Mouse (Mus musculus): ENCODE measurements around the gene Vps52. TPM values are rescaled to one million over a fixed set of nuclear protein-coding genes. Genes with fewer than 3 reads are reported as not detected.

Vps52 gene
- polyA plus RNA-seq, 1 experiment from 2014 or later, result 21.9 TPM

DNA sequence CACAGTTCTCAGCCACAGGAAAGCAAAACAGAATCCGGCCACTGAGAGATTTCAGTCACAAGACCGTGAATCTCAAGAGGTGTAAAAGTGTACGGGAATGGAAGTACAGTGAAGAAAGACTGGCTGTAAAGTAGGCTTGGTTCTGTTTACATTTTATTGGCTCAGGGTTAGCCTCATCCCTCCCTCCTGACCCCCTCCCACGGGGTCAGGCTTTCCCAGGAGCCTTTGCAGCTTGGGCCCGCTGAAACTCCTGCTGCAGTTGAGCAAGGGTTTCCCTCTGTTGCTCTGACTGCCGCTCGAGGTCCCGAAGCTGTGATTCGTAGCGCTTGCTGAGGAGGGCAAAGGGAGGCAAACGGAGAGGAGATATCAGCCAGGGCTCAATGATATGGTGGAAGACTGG, 16.8 kb upstream of the Vps52 start:
- H3K4me2 ChIP-seq (ENCODE audit: low read depth, low read length), result no peak overlapping the region
- WGBS (ENCODE audit: insufficient replicate concordance), result 66% methylated on average over 11 of the region's 11 CpGs
- no peak for ATAC-seq (ENCODE audit: low read depth)
- H3K9ac ChIP-seq (ENCODE audit: low read depth, low read length), result no peak overlapping the region
- H3K27me3 ChIP-seq (ENCODE audit: control insufficient read depth, insufficient read depth, low read depth, low read length), result no peaks in the 10 kb centered on the region
- H3K9me3 ChIP-seq (replicated peaks; ENCODE audit: control insufficient read depth, low read length), result no peaks in the 10 kb centered on the region
- no peak overlapping the region for H3K4me3 ChIP-seq (ENCODE audit: low read depth, low read length)
- H3K4me1 ChIP-seq (ENCODE audit: control insufficient read depth, low read depth, low read length), result peaks cover 22% of the 10 kb centered on the region
- H3K27ac ChIP-seq (ENCODE audit: low read length), result no peak overlapping the region
- H3K36me3 ChIP-seq (ENCODE audit: control insufficient read depth, insufficient read depth), result peaks cover 12% of the 10 kb centered on the region

DNA sequence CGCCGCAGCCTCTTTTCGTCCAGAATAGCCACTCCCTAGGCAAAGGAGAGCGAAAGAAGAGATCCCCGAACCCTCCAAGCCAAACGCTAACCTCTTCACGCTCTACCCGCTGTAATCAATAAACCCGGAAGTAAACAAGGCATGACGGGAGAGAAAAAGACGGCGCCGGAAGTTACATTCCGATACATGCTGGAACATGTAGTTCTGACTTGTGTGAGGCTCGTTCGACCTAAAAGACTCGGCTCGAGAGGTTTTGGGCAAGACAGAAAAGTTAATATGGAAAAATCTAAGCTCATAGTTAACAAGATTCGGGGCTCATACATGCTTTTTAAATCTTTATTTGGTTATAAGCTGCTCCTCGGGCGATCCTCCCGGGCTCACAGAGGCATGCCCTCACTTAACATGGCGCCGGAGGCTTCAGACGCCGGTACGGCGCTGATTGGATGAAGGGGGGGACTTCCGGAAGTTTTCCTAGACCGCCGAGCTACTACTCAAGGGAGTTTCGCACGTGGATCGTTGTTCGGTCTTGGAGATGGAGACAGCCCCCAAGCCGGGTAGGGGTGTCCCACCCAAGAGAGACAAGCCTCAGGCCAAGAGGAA, 15.3 kb upstream of the Vps52 start, which contains the start of the genes Pfdn6 and Wdr46:
Gene Pfdn6, minus strand, starts transcription at position 138 of the 600 bp plus-strand sequence.
Gene Wdr46, plus strand, starts transcription at position 455 of the 600 bp plus-strand sequence.
- H3K9ac ChIP-seq (ENCODE audit: low read depth, low read length), result peak within 1 kb of the TSS; percentile 77
- WGBS (ENCODE audit: insufficient replicate concordance), result under 1% methylated on average over 36 of the region's 36 CpGs
- no peaks in the 10 kb centered on the region for H3K27me3 ChIP-seq (ENCODE audit: control insufficient read depth, insufficient read depth, low read depth, low read length)
- H3K4me2 ChIP-seq (ENCODE audit: low read depth, low read length), result peak within 1 kb of the TSS; percentile 98
- H3K4me3 ChIP-seq (ENCODE audit: low read depth, low read length), result peak within 1 kb of the TSS; percentile 94
- H3K4me1 ChIP-seq (ENCODE audit: control insufficient read depth, low read depth, low read length), result peaks cover 22% of the 10 kb centered on the region
- peak; percentile 90 for ATAC-seq (ENCODE audit: low read depth)
- peaks cover 18% of the 10 kb centered on the region for H3K36me3 ChIP-seq (ENCODE audit: control insufficient read depth, insufficient read depth)
- H3K9me3 ChIP-seq (replicated peaks; ENCODE audit: control insufficient read depth, low read length), result no peaks in the 10 kb centered on the region
- H3K27ac ChIP-seq (ENCODE audit: low read length), result peak within 1 kb of the TSS; percentile 68

- WGBS (ENCODE audit: insufficient replicate concordance), result 1% methylated on average over 26 of the region's 26 CpGs
- H3K4me1 ChIP-seq (ENCODE audit: control insufficient read depth, low read depth, low read length), result peaks cover 22% of the 10 kb centered on the region
- H3K4me3 ChIP-seq (ENCODE audit: low read depth, low read length), result peak overlapping the region; percentile 94
- peaks cover 18% of the 10 kb centered on the region for H3K36me3 ChIP-seq (ENCODE audit: control insufficient read depth, insufficient read depth)
- H3K27ac ChIP-seq (ENCODE audit: low read length), result no peak overlapping the region; the same call in 1 of the 2 replicates
- no peak for ATAC-seq (ENCODE audit: low read depth)
- no peaks in the 10 kb centered on the region for H3K27me3 ChIP-seq (ENCODE audit: control insufficient read depth, insufficient read depth, low read depth, low read length)
- H3K4me2 ChIP-seq (ENCODE audit: low read depth, low read length), result peak overlapping the region; percentile 98
- peak overlapping the region; percentile 77 for H3K9ac ChIP-seq (ENCODE audit: low read depth, low read length)
- no peaks in the 10 kb centered on the region for H3K9me3 ChIP-seq (replicated peaks; ENCODE audit: control insufficient read depth, low read length)
Measured at GRCm38 (mm10) chr17:33940981-33941380, 14.6 kb upstream of the Vps52 start.

- no peak for ATAC-seq (ENCODE audit: low read depth)
- Histone ChIP-seq H3K36me3 (ENCODE audit: control insufficient read depth, insufficient read depth) (peaks cover 18% of the 10 kb centered on the region), H3K9me3 (replicated peaks; ENCODE audit: control insufficient read depth, low read length) (no peaks in the 10 kb centered on the region), H3K4me3 (ENCODE audit: low read depth, low read length) (peak overlapping the region; percentile 94), H3K4me2 (ENCODE audit: low read depth, low read length) (peak overlapping the region; percentile 98), H3K9ac (ENCODE audit: low read depth, low read length) (peak overlapping the region; percentile 77), H3K27ac (ENCODE audit: low read length) (no peak overlapping the region), H3K27me3 (ENCODE audit: control insufficient read depth, insufficient read depth, low read depth, low read length) (no peaks in the 10 kb centered on the region), H3K4me1 (ENCODE audit: control insufficient read depth, low read depth, low read length) (peaks cover 22% of the 10 kb centered on the region)
- 38% methylated on average over 19 of the region's 19 CpGs for WGBS (ENCODE audit: insufficient replicate concordance)
Measured at GRCm38 (mm10) chr17:33941381-33941780, 14.2 kb upstream of the Vps52 start.

DNA sequence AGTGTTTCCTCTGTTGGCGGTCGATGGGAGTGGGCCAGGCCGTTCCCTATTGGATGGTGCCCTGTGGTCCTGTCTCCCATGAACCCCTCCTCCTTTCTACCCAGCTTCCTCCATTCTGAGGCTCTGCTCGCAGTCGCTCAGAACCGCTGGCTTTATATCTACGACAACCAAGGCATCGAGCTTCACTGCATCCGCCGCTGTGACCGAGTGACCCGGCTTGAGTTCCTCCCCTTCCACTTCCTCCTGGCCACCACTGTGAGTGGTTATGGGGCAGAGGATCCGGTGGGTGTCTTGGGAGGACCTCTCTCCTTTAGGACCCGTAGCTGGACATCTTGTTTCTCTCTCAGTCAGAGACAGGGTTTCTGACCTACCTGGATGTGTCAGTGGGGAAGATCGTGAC, 12.2 kb upstream of the Vps52 start:
- Histone ChIP-seq H3K27ac (ENCODE audit: low read length) (no peak overlapping the region), H3K9me3 (replicated peaks; ENCODE audit: control insufficient read depth, low read length) (no peaks in the 10 kb centered on the region), H3K4me2 (ENCODE audit: low read depth, low read length) (no peak overlapping the region), H3K9ac (ENCODE audit: low read depth, low read length) (no peak overlapping the region), H3K4me3 (ENCODE audit: low read depth, low read length) (no peak overlapping the region), H3K36me3 (ENCODE audit: control insufficient read depth, insufficient read depth) (peaks cover 11% of the 10 kb centered on the region), H3K4me1 (ENCODE audit: control insufficient read depth, low read depth, low read length) (peaks cover 22% of the 10 kb centered on the region), H3K27me3 (ENCODE audit: control insufficient read depth, insufficient read depth, low read depth, low read length) (no peaks in the 10 kb centered on the region)
- WGBS (ENCODE audit: insufficient replicate concordance), result 89% methylated on average over 15 of the region's 15 CpGs
- no peak for ATAC-seq (ENCODE audit: low read depth)

DNA sequence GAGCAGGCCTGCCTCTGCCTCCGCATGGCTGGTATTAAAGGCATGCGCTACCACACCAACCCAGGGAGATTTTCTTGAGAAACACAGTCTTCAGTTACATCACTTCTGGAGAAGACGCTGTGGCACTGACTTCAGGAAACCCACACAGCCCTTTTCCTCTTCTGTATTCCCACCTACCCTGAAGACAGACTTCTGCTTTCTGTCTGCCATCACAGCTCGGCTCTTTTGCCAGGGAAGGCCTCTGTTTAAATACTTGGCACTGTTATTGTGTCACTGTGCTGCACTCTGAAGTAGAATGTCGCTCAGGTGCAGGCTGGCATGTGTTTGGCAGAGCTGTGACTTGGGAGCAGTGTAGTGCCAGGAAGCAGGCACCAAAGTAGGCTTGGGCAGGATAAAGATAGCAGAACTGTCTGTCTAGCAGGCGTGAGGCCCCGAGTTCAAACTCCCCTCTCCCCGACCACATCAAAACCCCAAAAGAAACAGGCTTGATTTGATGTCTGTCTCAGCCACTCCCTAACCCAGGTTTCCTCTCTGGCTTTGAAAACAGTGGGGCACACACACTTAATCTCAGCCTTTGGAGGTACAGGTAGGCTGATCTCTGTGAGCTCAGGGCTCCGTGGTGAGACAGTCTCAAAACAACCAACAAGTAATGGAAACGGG, 8.1 kb upstream of the Vps52 start:
- H3K9ac ChIP-seq (ENCODE audit: low read depth, low read length), result no peak overlapping the region
- H3K4me1 ChIP-seq (ENCODE audit: control insufficient read depth, low read depth, low read length), result peaks cover 23% of the 10 kb centered on the region
- H3K4me2 ChIP-seq (ENCODE audit: low read depth, low read length), result no peak overlapping the region
- no peak for ATAC-seq (ENCODE audit: low read depth)
- WGBS (ENCODE audit: insufficient replicate concordance), result 48% methylated on average over 10 of the region's 10 CpGs
- no peaks in the 10 kb centered on the region for H3K27me3 ChIP-seq (ENCODE audit: control insufficient read depth, insufficient read depth, low read depth, low read length)
- H3K4me3 ChIP-seq (ENCODE audit: low read depth, low read length), result no peak overlapping the region
- no peak overlapping the region; the same call in 1 of the 2 replicates for H3K27ac ChIP-seq (ENCODE audit: low read length)
- no peaks in the 10 kb centered on the region for H3K9me3 ChIP-seq (replicated peaks; ENCODE audit: control insufficient read depth, low read length)
- H3K36me3 ChIP-seq (ENCODE audit: control insufficient read depth, insufficient read depth), result peaks cover 14% of the 10 kb centered on the region

GRCm38 (mm10) chr17:33948090-33948904, 7.3 kb upstream of the Vps52 start:
- Histone ChIP-seq H3K27me3 (ENCODE audit: control insufficient read depth, insufficient read depth, low read depth, low read length) (no peaks in the 10 kb centered on the region), H3K4me3 (ENCODE audit: low read depth, low read length) (no peak overlapping the region), H3K4me1 (ENCODE audit: control insufficient read depth, low read depth, low read length) (peaks cover 30% of the 10 kb centered on the region), H3K36me3 (ENCODE audit: control insufficient read depth, insufficient read depth) (peaks cover 21% of the 10 kb centered on the region), H3K27ac (ENCODE audit: low read length) (no peak overlapping the region), H3K9me3 (replicated peaks; ENCODE audit: control insufficient read depth, low read length) (no peaks in the 10 kb centered on the region), H3K9ac (ENCODE audit: low read depth, low read length) (no peak overlapping the region), H3K4me2 (ENCODE audit: low read depth, low read length) (no peak overlapping the region)
- 78% methylated on average over 22 of the region's 22 CpGs for WGBS (ENCODE audit: insufficient replicate concordance)
- ATAC-seq (ENCODE audit: low read depth), result no peak

- H3K27ac ChIP-seq (ENCODE audit: low read length), result no peak overlapping the region
- no peaks in the 10 kb centered on the region for H3K9me3 ChIP-seq (replicated peaks; ENCODE audit: control insufficient read depth, low read length)
- H3K4me2 ChIP-seq (ENCODE audit: low read depth, low read length), result no peak overlapping the region
- H3K36me3 ChIP-seq (ENCODE audit: control insufficient read depth, insufficient read depth), result peaks cover 22% of the 10 kb centered on the region
- 76% methylated on average over 19 of the region's 19 CpGs for whole genome bisulfite sequencing (ENCODE audit: insufficient replicate concordance)
- H3K4me1 ChIP-seq (ENCODE audit: control insufficient read depth, low read depth, low read length), result peaks cover 38% of the 10 kb centered on the region
- H3K9ac ChIP-seq (ENCODE audit: low read depth, low read length), result no peak overlapping the region
- no peak for ATAC-seq (ENCODE audit: low read depth)
- H3K27me3 ChIP-seq (ENCODE audit: control insufficient read depth, insufficient read depth, low read depth, low read length), result no peaks in the 10 kb centered on the region
- H3K4me3 ChIP-seq (ENCODE audit: low read depth, low read length), result no peak overlapping the region
Measured at GRCm38 (mm10) chr17:33948905-33949537, 6.6 kb upstream of the Vps52 start.

All from liver, embryonic 16.5 days (tissue).